8 mouse cellular contexts compared by ENCODE assay signal in genomic region chr12:89134333-89134732, GRCm38 (mm10).
DNase-seq lines count a peak whose midpoint lies in the region; ATAC-seq and TF ChIP-seq lines count a peak whose summit lies in the region.

No protein-coding gene starts in this region.

- H3K27ac ChIP-seq in cerebellum, adult 2 months (ENCODE audit: insufficient read depth, low read length), result no peak overlapping the region
- no peak overlapping the region for H3K27ac ChIP-seq in liver, embryonic 12.5 days

- no peaks in the 10 kb centered on the region for H3K9me3 ChIP-seq in liver, embryonic 12.5 days (replicated peaks)

- peak; percentile 60; the same call in 1 of the 2 replicates for TF ChIP-seq CTCF in cerebellum, adult 2 months (IDR thresholded peaks at IDR 0.05; ENCODE audit: borderline replicate concordance, insufficient read depth, low read depth, low read length)

- peak in 1 of 2 experiments; percentile 10 for DNase-seq in cerebellum, adult 2 months
- DNase-seq in cerebellum, postnatal 4 days (ENCODE audit: low spot score in 2 of 2), result no peak
- peak; percentile 11 for DNase-seq in liver
- DNase-seq in embryo, embryonic 11 days, result peak; percentile 26
- DNase-seq in lung, postnatal 25 days (ENCODE audit: low spot score), result peak; percentile 5
- DNase-seq in adipocyte (ENCODE audit: low spot score), result no peak
- no peak for DNase-seq in right cerebral cortex, postnatal 36 days (ENCODE audit: low spot score in 2 of 2)

- ATAC-seq in liver, embryonic 12.5 days, result no peak

- H3K4me3 ChIP-seq in cerebellum, adult 2 months (replicated peaks; ENCODE audit: insufficient read depth, low read depth, low read length), result no peak overlapping the region
- H3K4me3 ChIP-seq in liver, embryonic 12.5 days, result no peak overlapping the region

- no peak overlapping the region for H3K4me2 ChIP-seq in liver, embryonic 12.5 days

- no peak overlapping the region for H3K9ac ChIP-seq in liver, embryonic 12.5 days

- no peaks in the 10 kb centered on the region for H3K4me1 ChIP-seq in cerebellum, adult 2 months (ENCODE audit: control insufficient read depth, insufficient read depth, low read length)
- H3K4me1 ChIP-seq in liver, embryonic 12.5 days, result no peaks in the 10 kb centered on the region

- WGBS in cerebellum, adult 2 months, result 75% methylated on average over 2 of the region's 2 CpGs
- 54% methylated on average over 2 of the region's 2 CpGs for WGBS in liver, embryonic 12.5 days (ENCODE audit: insufficient replicate concordance)

- H3K36me3 ChIP-seq in liver, embryonic 12.5 days, result no peaks in the 10 kb centered on the region

- no peaks in the 10 kb centered on the region for H3K27me3 ChIP-seq in cerebellum, adult 2 months (ENCODE audit: control insufficient read depth, insufficient read depth, low read length)
- no peaks in the 10 kb centered on the region for H3K27me3 ChIP-seq in liver, embryonic 12.5 days (replicated peaks)

- no peak for TF ChIP-seq POLR2A in cerebellum, adult 2 months (IDR thresholded peaks at IDR 0.05; ENCODE audit: borderline replicate concordance, insufficient read depth, low read length)

Comparison
In these comparisons a context has a peak if more than half of its experiments do, and no peak if none do; other contexts are left out.
1. DNase-seq: peak in liver (single experiment), embryo, embryonic 11 days (single experiment) and lung, postnatal 25 days (single experiment); none in cerebellum, postnatal 4 days (0 of 2), adipocyte (single experiment) and right cerebral cortex, postnatal 36 days (0 of 2).